Mouse (Mus musculus): ENCODE results near the gene Rnaseh2a. TPM values are rescaled to one million over a fixed set of nuclear protein-coding genes. Genes with fewer than 3 reads are reported as not detected.

Gene Rnaseh2a
- polyA plus RNA-seq, 1 experiment = 39.8 TPM

GRCm38 (mm10) chr8:84995680-84996079 is 26.1 kb upstream of the Rnaseh2a start:
- Histone ChIP-seq H3K4me1 (ENCODE audit: control insufficient read depth, insufficient read depth, low read length) (peaks cover 8% of the 10 kb centered on the region), H3K4me3 (ENCODE audit: insufficient read depth, low read length) (no peak overlapping the region), H3K27ac (ENCODE audit: insufficient read depth, low read depth, low read length) (no peak overlapping the region)
- TF ChIP-seq POLR2A (IDR thresholded peaks at IDR 0.05; ENCODE audit: borderline replicate concordance, low read depth, low read length) (no peak), CTCF (IDR thresholded peaks at IDR 0.05; ENCODE audit: low read depth, low read length) (no peak)

GRCm38 (mm10) chr8:84994375-84994774 is 24.8 kb upstream of the Rnaseh2a start:
- no peak overlapping the region for H3K27ac ChIP-seq (ENCODE audit: insufficient read depth, low read depth, low read length)
- no peak for TF ChIP-seq POLR2A (IDR thresholded peaks at IDR 0.05; ENCODE audit: borderline replicate concordance, low read depth, low read length)
- TF ChIP-seq CTCF (IDR thresholded peaks at IDR 0.05; ENCODE audit: low read depth, low read length) = no peak
- no peak overlapping the region for H3K4me3 ChIP-seq (ENCODE audit: insufficient read depth, low read length)
- H3K4me1 ChIP-seq (ENCODE audit: control insufficient read depth, insufficient read depth, low read length) = peaks cover 9% of the 10 kb centered on the region

DNA sequence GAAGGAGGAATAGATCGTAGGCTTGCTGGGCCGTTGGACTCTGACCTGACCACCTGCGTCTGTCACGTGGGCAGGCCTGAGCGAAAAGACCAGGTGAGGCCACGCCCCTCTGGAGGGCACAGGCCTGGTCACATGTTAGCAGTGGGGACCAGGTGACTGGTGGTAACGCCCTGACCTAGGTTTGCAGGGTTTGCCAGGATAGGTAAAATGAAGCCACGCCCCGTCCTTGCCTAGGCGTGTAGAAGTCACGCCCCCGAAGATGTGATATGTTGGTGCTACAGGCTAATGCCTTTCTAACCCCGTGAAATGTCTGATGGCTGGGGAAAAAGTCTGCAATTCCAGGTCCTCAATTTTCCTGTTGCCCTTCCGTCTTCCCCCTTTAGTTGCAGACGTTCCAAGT is 21.3 kb upstream of the Rnaseh2a start:
- peaks cover 17% of the 10 kb centered on the region for H3K4me1 ChIP-seq (ENCODE audit: control insufficient read depth, insufficient read depth, low read length)
- H3K4me3 ChIP-seq (ENCODE audit: insufficient read depth, low read length) = peak overlapping the region; percentile 81
- H3K27ac ChIP-seq (ENCODE audit: insufficient read depth, low read depth, low read length) = peak overlapping the region; percentile 12; the same call in 1 of the 2 replicates
- TF ChIP-seq CTCF (IDR thresholded peaks at IDR 0.05; ENCODE audit: low read depth, low read length) (no peak), POLR2A (IDR thresholded peaks at IDR 0.05; ENCODE audit: borderline replicate concordance, low read depth, low read length) (no peak)

DNA sequence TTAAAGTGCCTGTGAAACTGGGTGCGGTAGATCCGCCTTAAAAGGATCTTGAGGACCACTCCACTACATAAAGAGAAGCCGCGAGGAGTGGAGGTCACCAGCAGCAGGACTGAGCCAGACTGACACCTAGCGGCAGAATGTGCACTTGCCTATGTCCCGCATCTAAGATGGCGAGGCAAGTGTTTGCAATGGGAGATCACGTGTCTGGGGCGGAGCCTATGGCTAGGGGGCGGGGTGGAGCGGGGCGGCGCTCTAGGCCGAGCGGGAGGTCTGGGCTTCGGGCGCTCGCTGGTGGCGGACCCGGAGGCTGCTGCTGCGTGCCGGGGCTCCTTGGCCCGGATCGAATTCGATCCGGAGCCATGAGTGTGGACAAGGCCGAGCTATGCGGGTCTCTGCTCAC is 20.8 kb upstream of the Rnaseh2a start, which contains the start of gene Hook2:
Gene Hook2 (plus strand): TSS at position 255 of the 400 bp plus-strand sequence.
- Histone ChIP-seq H3K27ac (ENCODE audit: insufficient read depth, low read depth, low read length) (peak within 1 kb of the TSS; percentile 46), H3K4me1 (ENCODE audit: control insufficient read depth, insufficient read depth, low read length) (peaks cover 17% of the 10 kb centered on the region), H3K4me3 (ENCODE audit: insufficient read depth, low read length) (peak within 1 kb of the TSS; percentile 81)
- TF ChIP-seq CTCF (IDR thresholded peaks at IDR 0.05; ENCODE audit: low read depth, low read length) (no peak; the same call in none of the 2 replicates), POLR2A (IDR thresholded peaks at IDR 0.05; ENCODE audit: borderline replicate concordance, low read depth, low read length) (0 out of 2 replicates have a peak, but pooled peaks have one; percentile 46)

DNA sequence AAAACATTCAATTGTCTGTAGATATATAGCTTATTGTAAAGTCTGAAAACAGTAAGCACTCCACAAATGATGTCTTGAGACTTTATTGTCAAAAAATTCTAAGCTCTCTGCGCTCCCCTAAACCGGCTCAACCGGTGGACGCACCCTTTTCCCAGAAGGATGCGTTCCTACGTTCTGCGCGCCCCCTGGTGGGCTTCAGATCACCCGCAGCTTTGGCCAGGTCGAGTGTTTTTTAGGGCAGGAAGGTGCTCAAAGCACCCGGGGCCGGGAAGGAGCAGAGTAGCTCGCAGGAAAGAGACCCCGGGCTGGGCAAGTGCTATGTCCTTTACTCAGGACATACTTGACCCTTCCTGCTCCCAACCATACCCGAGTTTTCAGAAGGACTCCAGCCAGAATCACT is 20.2 kb upstream of the Rnaseh2a start:
- H3K27ac ChIP-seq (ENCODE audit: insufficient read depth, low read depth, low read length) = peak overlapping the region; percentile 46
- TF ChIP-seq CTCF (IDR thresholded peaks at IDR 0.05; ENCODE audit: low read depth, low read length) = peak; percentile 61; the same call in 1 of the 2 replicates
- no peak for TF ChIP-seq POLR2A (IDR thresholded peaks at IDR 0.05; ENCODE audit: borderline replicate concordance, low read depth, low read length)
- peak overlapping the region; percentile 62 for H3K4me3 ChIP-seq (ENCODE audit: insufficient read depth, low read length)
- peaks cover 20% of the 10 kb centered on the region for H3K4me1 ChIP-seq (ENCODE audit: control insufficient read depth, insufficient read depth, low read length)

DNA sequence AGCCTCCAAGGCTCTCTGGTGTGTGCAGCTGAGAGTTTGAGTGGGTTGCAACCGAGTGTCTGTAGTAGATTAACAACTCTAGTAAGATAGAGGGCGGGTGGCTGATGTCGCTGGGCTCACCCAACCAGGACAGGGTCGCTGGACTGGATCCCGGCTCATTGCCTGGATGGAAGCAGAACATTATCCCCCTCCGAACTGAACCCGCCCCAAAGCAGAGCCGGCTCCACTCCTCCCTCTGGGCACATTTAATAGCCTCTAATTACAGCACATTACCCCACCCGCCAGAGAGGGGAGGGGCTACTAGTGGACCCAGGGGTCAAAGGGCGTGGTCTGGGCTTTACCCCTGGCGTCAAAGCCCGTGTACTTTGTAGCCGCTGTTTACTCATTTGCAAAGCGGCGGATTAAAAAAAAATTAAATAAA is 19.8 kb upstream of the Rnaseh2a start:
- no peak for TF ChIP-seq POLR2A (IDR thresholded peaks at IDR 0.05; ENCODE audit: borderline replicate concordance, low read depth, low read length)
- Histone ChIP-seq H3K27ac (ENCODE audit: insufficient read depth, low read depth, low read length) (no peak overlapping the region), H3K4me3 (ENCODE audit: insufficient read depth, low read length) (no peak overlapping the region), H3K4me1 (ENCODE audit: control insufficient read depth, insufficient read depth, low read length) (peaks cover 23% of the 10 kb centered on the region)

- TF ChIP-seq CTCF (IDR thresholded peaks at IDR 0.05; ENCODE audit: low read depth, low read length) = no peak
- TF ChIP-seq POLR2A (IDR thresholded peaks at IDR 0.05; ENCODE audit: borderline replicate concordance, low read depth, low read length) = no peak
- H3K4me1 ChIP-seq (ENCODE audit: control insufficient read depth, insufficient read depth, low read length) = peaks cover 37% of the 10 kb centered on the region
- no peak overlapping the region for H3K4me3 ChIP-seq (ENCODE audit: insufficient read depth, low read length)
- H3K27ac ChIP-seq (ENCODE audit: insufficient read depth, low read depth, low read length) = no peak overlapping the region
These were observed 18.3 kb upstream of the Rnaseh2a start for GRCm38 (mm10) chr8:84987903-84988302.

- H3K4me1 ChIP-seq (ENCODE audit: control insufficient read depth, insufficient read depth, low read length) = peaks cover 40% of the 10 kb centered on the region
- no peak overlapping the region for H3K4me3 ChIP-seq (ENCODE audit: insufficient read depth, low read length)
- TF ChIP-seq POLR2A (IDR thresholded peaks at IDR 0.05; ENCODE audit: borderline replicate concordance, low read depth, low read length) = no peak
- no peak for TF ChIP-seq CTCF (IDR thresholded peaks at IDR 0.05; ENCODE audit: low read depth, low read length)
- H3K27ac ChIP-seq (ENCODE audit: insufficient read depth, low read depth, low read length) = no peak overlapping the region
These were observed 17.8 kb upstream of the Rnaseh2a start for GRCm38 (mm10) chr8:84987388-84987787.

- H3K27ac ChIP-seq (ENCODE audit: insufficient read depth, low read depth, low read length) = peak overlapping the region; percentile 99
- peaks cover 49% of the 10 kb centered on the region for H3K4me1 ChIP-seq (ENCODE audit: control insufficient read depth, insufficient read depth, low read length)
- peak overlapping the region; percentile 71 for H3K4me3 ChIP-seq (ENCODE audit: insufficient read depth, low read length)
- TF ChIP-seq POLR2A (IDR thresholded peaks at IDR 0.05; ENCODE audit: borderline replicate concordance, low read depth, low read length) = no peak
- no peak for TF ChIP-seq CTCF (IDR thresholded peaks at IDR 0.05; ENCODE audit: low read depth, low read length)
These were observed 16.9 kb upstream of the Rnaseh2a start for GRCm38 (mm10) chr8:84986379-84986945.

DNA sequence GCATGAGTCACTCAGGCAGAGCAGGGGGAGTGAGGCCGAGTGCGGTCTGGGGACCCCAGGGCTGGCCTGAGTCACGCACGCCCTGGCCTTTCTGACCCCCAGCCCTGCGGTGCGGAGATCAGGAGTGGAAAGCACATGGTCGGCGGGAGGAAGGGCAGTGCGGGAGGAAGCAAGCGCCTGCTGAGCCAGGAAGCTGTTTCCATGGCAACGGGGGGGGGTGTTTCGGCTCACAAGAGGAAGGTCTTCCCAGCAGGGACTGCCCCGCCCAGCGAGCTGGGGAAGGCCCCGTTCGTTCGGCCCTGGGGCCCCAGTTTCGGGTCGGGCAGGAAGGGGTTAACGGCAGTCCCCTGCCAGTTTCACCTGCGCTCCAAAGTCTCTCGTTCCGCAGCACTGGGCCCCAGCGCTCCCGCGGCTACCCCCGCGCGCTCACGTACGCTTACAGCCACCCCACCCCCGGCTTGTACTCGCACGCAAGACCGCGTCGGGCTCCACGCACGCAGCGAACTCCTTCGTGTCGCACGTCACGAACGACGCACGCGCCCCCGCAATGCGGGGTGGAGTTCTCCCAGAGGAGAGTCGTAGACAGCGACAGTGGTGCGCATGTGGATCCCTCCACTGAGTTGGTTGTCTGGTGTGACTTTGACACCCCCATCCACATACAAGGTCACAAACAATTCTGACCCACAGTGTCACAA is 16.3 kb upstream of the Rnaseh2a start:
- TF ChIP-seq POLR2A (IDR thresholded peaks at IDR 0.05; ENCODE audit: borderline replicate concordance, low read depth, low read length) = no peak
- no peak for TF ChIP-seq CTCF (IDR thresholded peaks at IDR 0.05; ENCODE audit: low read depth, low read length)
- peak overlapping the region; percentile 99 for H3K27ac ChIP-seq (ENCODE audit: insufficient read depth, low read depth, low read length)
- peak overlapping the region; percentile 71 for H3K4me3 ChIP-seq (ENCODE audit: insufficient read depth, low read length)
- H3K4me1 ChIP-seq (ENCODE audit: control insufficient read depth, insufficient read depth, low read length) = peaks cover 52% of the 10 kb centered on the region

Measured in bone marrow macrophage, adult 2 months (primary cell).